Mouse (Mus musculus) thymus, postnatal 36 days (tissue): ENCODE results near the gene Tmem107.

Source experiments
- DNase-seq, 2 experiments: peaks; one replicate each; pipeline ENCODE4 v3.0.0; 2022; ENCODE audit warnings: mixed read lengths in 2 of 2

Tmem107 gene

DNA sequence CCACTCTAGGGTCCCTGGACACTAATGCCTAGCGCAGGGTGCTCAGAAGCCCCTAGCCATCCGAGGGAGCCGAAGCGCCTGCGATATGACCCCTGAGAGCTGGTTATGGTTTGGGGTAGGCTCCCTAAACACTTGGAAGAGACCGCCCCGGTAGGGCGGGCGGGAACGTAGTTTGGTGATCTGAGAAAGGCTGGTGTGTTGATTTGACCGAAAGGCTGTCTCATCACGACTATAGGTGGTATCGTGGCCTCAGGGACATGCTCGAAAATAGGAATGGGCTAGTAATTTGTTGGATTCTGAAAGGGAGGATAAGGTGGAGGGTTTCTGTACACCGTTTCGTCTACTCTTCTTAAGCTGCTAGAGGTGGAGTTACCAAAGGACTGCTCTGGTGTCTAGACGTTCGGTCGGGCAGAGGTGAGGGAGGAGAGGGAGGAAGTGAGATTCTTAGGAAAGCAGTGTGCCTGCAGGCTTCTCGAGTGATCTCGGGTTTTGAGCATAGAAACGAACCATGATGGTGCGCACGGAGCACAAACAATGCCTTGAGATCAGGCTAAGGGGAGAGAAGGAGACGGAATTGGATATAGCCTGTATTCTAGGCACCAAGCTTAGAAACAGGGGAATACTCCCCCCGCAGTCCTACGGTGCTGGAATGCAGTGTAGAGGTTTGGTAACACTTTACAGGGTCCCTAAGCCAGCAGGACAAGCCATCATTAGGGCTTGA, 25.1 kb downstream of the Tmem107 start:
- DNase-seq = peak; percentile 37 to 46

GRCm38 (mm10) chr11:69096360-69096986, 25.9 kb downstream of the Tmem107 start:
- no peak for DNase-seq

DNA sequence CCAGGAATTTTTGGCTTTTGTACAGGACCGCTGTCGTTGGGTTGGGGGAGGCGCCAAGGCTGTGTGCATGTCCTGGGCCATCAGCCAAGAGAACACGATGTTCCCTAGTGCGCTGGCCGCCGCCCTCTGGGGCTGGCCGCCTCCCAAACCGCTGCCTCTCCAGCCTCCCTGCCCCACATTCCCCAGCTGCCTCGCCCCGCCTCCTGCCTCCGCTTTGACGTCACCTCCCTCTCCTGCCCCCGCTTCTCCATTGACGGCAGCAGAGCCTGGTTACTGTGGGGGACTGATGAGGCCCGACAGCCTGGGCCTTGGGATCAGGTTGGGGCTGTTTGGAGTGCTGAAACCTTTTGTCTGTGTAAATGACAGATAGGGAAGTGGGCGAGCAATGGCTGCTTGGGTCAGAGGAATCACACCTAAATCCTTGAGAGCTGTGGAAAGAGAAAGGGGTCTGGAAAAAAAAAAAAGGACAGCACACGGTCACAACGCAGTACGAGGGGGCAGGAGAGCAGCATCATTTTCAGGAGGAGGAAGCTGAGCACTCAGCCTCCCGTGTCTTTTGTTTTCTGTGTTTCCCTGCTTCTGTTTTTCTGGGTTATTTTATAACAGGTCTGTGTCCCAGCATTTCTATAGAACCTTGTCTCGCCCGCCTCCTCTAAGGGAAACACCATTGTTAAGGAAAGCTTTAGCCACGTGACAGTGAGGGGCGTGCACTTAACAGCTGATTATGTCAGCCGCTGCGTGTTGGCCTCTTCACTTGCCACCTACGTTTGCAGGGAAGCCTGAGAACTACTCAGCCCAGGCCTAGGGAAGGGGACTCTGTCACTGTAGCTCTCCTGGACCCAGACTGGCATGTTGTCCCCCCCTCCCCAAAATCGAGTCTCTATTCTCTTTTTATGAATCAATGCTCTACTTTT, 26.6 kb downstream of the Tmem107 start:
- peak; percentile 93 for DNase-seq

- peak; percentile 32 to 60 for DNase-seq
Measured at GRCm38 (mm10) chr11:69098039-69098761, 27.6 kb downstream of the Tmem107 start.

DNA sequence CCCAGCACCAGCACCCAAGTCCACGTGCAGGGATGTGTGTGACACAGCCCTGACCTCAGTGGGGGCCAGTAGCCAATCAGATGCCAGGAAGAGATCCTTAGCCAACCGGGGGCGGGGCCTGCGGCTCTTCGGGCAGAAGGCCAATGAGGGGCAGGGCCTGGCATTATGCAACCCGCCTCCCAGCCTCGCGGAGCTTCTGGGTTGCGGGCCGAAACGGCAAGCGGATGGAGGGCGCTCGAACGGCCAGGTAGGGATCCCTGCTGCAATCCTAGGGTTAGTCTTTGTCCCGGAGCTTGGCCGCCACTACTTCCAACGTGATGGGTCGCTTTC, 28.1 kb downstream of the Tmem107 start:
- DNase-seq = peak; percentile 88 to 92

DNA sequence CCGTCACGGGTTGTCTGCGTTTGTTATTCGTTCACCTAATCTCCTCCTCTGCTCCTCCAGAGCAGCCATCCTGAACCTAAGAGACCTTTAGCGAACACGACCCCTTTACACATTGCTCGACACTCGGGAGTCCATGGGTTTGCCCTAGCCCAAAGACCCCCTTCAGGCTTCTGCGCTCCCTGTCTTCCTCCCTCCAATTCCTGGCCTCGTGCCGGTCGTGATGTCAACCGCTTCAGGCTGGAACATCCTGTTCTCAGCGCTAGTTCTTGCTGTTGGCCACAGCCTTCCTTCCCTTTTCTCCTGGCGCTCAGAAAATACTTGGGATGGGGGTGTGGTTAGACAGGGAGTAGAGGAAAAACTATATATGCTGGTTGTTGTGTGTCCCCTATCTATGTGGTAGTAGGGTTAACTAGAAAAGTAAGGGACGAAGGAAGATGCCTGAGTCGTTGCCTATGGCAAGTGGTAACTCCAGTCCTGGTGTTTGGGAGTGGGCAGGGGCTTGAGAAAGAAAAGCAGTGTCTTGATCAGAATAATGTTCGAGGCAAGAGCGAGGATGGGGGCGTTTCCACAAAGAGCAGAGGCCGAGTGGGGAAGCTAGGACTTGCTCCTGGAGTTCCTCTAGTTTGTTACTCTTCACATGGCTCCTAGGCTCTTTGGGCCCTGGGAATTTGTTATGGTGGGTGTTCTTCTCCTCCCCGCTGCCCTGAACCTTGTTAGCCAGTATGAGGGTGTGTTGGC, 28.7 kb downstream of the Tmem107 start:
- peak; percentile 29 to 46 for DNase-seq

DNA sequence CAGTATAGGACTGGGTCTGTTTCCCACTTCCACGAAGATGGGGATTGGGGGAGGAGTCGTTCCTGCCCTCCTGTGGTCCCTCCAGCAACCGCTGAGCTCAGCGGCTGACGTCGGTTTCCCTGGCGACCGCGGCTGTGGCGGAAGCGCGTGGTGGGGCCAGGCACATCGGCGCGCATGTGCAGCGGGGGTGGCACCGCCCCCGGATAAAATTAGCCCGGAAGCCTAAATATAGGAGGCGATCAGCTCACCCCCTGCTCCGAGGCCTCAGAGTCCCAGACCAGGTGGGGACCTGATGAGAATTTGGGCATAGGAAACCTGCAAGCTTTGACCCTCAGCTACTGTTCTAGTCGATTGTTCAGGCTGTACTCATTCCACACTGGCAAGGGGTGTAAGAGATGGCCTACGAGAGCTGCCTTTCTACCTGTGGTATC, 29.3 kb downstream of the Tmem107 start:
- DNase-seq = peak; percentile 88 to 92

GRCm38 (mm10) chr11:69100639-69101360, 30.2 kb downstream of the Tmem107 start:
- peak; percentile 4 to 36 for DNase-seq

- no peak for DNase-seq
Measured at GRCm38 (mm10) chr11:69101604-69102402, 31.2 kb downstream of the Tmem107 start.

DNA sequence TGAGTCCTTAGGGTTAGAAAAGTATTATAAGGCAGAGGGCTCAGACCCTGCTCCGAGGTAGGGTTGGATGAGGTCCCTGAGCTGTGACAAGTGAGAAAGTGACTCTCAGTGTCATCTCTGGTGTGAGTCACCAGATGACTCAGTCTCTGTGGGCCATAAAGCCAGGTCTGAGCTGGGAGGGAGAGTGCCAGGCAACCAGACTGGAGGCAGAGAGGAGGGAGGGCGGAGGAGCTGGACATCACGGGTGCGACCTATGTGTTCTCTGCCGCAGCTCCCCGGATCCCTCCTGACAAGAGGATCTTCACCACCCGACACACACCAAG, 31.8 kb downstream of the Tmem107 start:
- no peak for DNase-seq

DNA sequence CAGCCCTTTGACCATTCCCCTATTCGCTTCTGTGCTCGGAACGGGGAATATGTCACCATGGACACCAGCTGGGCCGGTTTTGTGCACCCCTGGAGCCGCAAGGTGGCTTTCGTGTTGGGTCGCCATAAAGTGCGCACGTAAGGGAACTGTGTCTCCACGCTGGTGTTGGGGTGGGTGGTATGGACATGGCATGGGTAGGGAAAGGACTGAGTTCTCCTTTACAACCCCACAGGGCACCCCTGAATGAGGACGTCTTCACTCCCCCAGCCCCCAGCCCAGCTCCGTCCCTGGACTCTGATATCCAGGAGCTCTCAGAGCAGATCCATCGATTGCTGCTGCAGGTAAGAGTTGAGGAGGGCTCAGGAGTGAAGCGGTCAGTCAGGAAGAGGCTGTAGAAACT, 32.5 kb downstream of the Tmem107 start:
- DNase-seq = no peak

DNA sequence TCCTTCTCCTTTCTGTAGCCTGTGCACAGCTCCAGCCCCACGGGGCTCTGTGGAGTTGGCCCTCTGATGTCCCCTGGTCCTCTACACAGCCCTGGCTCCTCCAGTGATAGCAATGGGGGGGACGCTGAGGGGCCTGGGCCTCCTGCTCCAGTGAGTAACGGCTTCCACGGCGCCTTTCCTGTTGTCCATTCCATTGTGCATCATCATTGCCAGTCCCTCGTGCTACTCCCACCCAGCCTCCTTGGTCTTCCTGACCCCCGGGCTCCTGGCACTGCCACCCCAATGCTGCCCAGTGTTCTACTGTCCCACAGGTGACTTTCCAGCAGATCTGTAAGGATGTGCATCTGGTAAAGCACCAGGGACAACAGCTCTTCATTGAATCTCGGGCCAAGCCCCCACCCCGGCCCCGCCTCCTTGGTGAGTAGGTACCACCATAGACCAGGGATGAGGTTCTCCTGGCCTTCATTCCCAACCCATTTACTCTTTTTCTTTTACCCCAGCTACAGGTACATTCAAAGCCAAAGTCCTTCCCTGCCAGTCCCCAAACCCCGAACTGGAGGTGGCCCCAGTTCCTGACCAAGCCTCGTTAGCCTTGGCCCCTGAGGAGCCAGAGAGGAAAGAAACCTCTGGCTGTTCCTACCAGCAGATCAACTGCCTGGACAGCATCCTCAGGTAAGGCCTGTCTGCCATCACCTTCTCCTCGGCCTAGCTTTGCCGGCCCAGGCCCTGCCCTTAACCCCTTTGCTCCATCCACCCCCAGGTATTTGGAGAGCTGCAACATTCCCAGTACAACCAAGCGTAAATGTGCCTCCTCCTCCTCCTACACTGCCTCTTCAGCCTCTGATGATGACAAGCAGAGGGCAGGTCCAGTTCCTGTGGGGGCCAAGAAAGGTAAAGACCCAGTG, 33.2 kb downstream of the Tmem107 start:
- DNase-seq = no peak

- no peak for DNase-seq
Measured at GRCm38 (mm10) chr11:69104487-69104886, 33.9 kb downstream of the Tmem107 start.

GRCm38 (mm10) chr11:69105227-69105626, 34.6 kb downstream of the Tmem107 start:
- no peak for DNase-seq

DNA sequence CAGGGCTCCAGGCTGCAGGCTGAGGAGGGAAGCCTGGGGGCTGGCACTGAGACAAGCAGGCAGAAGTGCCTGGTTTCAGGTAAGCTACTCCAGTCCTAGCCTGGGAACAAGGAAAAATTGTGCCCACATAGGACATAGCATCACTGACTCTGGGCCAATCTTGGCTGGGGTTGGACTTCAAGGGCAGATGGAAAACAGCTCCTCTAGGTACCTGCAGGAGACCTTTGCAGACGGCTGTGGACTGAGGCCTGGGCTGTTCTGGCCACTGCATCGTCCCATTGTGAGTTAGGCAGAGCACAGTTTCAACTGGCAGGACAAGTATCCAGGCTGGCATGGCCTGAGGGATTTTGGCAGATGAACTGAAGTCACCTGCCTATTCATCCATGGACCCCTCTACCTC, 35.2 kb downstream of the Tmem107 start:
- no peak for DNase-seq

DNA sequence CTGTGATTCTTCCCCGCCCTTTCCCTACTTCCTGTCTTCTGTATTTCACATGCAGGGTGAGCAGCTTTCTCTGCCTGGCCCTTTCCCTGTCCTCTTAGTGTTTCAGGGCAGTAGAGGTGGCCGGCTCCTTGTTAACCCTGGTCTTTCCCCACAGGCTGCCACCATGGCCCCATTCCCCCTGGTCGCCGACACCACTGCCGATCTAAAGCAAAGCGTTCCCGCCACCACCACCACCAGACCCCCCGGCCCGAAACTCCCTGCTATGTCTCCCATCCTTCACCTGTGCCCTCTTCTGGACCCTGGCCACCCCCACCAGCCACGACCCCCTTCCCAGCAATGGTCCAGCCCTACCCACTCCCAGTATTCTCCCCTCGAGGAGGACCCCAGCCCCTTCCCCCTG, 35.7 kb downstream of the Tmem107 start:
- DNase-seq = no peak

DNA sequence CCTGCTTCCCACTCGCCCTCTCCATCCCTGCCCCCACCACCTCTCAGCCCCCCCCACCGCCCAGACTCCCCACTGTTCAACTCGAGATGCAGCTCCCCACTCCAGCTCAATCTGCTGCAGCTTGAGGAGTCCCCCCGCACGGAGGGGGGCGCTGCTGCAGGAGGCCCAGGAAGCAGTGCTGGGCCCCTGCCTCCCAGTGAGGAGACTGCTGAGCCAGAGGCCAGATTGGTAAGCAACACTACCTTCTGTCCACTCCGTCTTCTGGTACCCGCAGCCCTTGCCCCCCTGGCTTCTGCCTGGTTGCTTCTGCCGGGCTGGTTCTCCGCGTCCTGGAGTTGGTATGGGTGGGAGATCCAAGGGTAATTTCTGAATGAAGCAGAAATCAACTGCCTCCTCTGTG, 36.2 kb downstream of the Tmem107 start:
- no peak for DNase-seq

DNA sequence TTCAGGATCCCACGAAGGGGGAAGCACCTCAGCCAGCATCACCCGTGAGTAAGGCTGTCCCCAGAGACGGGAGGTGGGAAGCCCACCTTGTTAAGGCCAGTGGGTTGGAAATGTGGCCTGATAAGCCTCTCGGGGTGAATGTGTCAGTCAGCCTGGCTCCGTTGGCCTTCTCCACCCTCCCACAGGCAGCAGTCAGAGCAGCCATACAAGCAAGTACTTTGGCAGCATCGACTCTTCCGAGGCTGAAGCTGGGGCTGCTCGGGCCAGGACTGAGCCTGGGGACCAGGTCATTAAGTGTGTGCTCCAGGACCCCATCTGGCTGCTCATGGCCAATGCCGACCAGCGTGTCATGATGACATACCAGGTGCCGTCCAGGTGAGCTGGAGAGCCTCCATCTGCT, 37.1 kb downstream of the Tmem107 start:
- DNase-seq = no peak

DNA sequence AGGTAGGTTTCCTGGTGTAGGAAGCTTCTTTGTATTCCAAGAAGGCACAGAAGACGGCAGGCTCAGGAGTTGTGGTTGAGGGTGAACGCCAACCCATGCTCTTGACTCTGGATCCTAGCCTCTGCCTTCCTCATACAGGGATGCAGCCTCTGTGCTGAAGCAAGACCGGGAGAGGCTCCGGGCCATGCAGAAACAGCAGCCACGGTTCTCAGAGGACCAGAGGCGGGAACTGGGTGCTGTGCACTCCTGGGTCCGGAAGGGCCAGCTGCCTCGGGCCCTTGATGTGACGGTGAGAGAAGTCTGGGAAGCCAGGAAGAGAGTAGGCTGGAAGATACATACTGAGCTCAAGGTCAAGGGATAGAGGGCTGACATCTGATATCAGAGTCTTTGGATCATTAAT, 37.6 kb downstream of the Tmem107 start:
- DNase-seq = no peak
